Mouse (Mus musculus) Muller cell, postnatal 12 days (primary cell): ENCODE measurements around the gene Fam71a.

Experiments used
- DNase-seq: peaks from one replicate; pipeline ENCODE4 v3.0.0-alpha.2; 2015; ENCODE audit errors: inconsistent ontology term

Gene Fam71a

GRCm38 (mm10) chr1:191123696-191124095, 40.9 kb downstream of the Fam71a start:
- no peak for DNase-seq

DNA sequence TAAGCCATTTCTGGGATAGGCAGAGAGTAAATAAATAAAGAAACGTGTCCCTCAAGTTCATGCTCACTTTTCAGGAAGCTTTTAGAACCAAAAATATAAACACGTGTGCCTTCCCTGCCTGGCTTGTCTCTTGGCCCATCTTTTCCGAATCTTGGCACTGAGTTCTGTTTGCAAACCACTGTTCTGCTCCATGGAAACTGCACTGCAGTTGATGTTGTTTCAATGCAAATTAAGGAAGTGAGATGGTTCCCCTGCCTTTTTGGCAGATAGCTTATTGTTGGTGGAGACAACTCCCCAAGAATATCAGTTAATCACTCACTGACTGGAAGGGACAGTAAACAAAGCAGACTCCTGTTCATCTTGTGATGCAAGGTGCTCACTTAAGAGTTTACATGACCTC, 41.9 kb downstream of the Fam71a start:
- no peak for DNase-seq

GRCm38 (mm10) chr1:191115514-191116238, 48.9 kb downstream of the Fam71a start:
- DNase-seq: no peak

GRCm38 (mm10) chr1:191114868-191115267, 49.7 kb downstream of the Fam71a start:
- no peak for DNase-seq
